Mouse (Mus musculus) layer of hippocampus, postnatal 25 days (tissue): ENCODE results near the gene Pitpnm3. TPM values are rescaled to one million over a fixed set of nuclear protein-coding genes. Genes with fewer than 3 reads are reported as not detected.

Experiments used
- DNase-seq, 2 experiments: peaks; one replicate each; pipeline ENCODE4 v3.0.0; 2022; ENCODE audit warnings: mixed read lengths in 2 of 2, low spot score in 1 of 2; ENCODE audit errors: extremely low spot score in 1 of 2
- total RNA-seq, 2 experiments: library from RNA; stranded (reverse); gene quantifications; 2 replicates each; pipeline ENCODE4 v1.2.3; 2021

The Pitpnm3 gene
- total RNA-seq, 2 experiments from 2014 or later: 25.0 to 27.9 TPM

GRCm38 (mm10) chr11:72136231-72136982, 829 bp upstream of the Pitpnm3 start:
- no peak for DNase-seq

- no peak for DNase-seq
These were observed 819 bp downstream of the Pitpnm3 start for GRCm38 (mm10) chr11:72134536-72135382.

DNA sequence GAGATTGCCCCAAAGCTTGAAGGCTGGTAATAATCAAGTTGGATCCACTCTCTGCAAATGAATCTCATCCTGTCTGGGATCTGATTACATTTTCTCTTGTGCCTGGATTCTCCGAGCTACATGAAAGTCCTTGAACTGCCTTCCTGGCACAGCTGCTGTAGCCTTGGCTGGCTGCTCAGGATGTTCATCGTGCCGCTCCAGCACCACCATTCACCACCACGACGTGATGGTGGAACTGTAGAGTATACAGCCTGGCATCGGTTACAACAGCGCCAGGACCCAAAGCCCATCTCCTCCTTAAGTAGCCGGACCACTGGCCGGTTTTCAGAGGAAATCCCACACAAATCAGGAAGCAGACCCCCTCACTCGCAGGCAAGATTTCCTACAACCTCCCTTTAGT, 2.5 kb downstream of the Pitpnm3 start:
- no peak for DNase-seq

- peak in 1 of 2 experiments; percentile 39 for DNase-seq
These were observed 3.3 kb downstream of the Pitpnm3 start for GRCm38 (mm10) chr11:72132266-72132665.

- no peak for DNase-seq
These were observed 3.9 kb downstream of the Pitpnm3 start for GRCm38 (mm10) chr11:72131697-72132096.

- no peak for DNase-seq
These were observed 4.7 kb downstream of the Pitpnm3 start for GRCm38 (mm10) chr11:72130905-72131304.

DNA sequence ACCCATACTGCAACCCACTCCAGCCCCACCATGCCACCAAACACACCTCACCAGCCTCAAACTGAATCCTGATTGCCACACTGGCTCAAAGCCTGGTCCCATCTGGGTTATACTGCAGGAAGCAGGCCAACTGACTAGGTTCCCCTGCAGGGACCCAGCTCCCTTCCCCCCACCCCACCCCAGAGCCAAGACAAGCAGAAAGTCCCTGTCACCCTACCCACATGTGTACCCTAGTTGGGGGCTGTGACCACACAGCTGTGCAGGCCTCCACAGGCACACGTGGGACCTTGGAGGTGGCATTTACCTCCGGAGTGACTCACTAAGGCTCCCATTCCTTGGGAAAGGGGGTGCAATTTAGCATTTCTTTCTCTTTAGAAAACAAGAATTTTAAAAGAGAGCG, 5.1 kb downstream of the Pitpnm3 start:
- DNase-seq: no peak

- no peak for DNase-seq
These were observed 5.6 kb downstream of the Pitpnm3 start for GRCm38 (mm10) chr11:72130021-72130420.

- no peak for DNase-seq
These were observed 6.3 kb downstream of the Pitpnm3 start for GRCm38 (mm10) chr11:72129032-72129894.

- DNase-seq: no peak
These were observed 8.0 kb downstream of the Pitpnm3 start for GRCm38 (mm10) chr11:72127450-72128189.

GRCm38 (mm10) chr11:72125781-72126180, 9.8 kb downstream of the Pitpnm3 start:
- DNase-seq: no peak

GRCm38 (mm10) chr11:72123531-72123930, 12.0 kb downstream of the Pitpnm3 start:
- no peak for DNase-seq

DNA sequence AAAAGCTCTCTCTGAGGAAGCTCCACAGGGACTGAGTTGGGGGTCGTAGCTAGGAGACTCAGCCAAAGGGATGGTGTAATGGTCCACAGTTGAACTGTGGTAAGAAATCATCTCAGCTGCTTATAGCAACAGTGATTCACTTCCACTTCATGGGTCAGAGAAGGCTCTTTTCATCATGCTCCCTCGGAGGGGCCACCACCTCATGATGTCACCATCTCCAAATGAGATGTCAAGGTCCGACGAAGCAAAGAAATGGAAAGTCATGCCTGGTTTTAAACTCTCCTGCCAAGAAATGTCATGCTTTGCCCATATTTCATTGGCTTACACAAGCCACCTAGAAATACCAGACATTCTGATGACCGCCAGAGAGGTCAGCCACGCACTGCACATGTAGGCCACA, 15.2 kb downstream of the Pitpnm3 start:
- no peak for DNase-seq

DNA sequence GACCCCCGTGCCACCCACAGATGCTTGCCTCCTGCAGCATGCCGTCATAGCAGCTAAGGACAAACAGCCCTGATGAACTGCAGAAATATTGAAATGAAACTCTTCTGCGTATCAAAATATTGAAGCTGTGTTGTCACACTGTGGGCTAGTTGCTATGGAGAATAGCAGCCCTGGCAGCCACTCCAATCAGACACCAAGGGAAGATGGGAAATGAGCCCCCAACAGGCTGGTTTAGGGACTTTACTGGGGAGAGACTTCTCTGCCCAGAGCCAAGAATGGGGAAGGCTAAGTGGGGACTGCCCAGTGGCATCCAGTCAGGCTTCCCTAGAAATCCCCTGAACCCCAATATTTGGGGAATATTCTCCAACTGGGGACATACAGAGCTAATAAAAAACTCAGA, 16.9 kb downstream of the Pitpnm3 start:
- DNase-seq: no peak

DNA sequence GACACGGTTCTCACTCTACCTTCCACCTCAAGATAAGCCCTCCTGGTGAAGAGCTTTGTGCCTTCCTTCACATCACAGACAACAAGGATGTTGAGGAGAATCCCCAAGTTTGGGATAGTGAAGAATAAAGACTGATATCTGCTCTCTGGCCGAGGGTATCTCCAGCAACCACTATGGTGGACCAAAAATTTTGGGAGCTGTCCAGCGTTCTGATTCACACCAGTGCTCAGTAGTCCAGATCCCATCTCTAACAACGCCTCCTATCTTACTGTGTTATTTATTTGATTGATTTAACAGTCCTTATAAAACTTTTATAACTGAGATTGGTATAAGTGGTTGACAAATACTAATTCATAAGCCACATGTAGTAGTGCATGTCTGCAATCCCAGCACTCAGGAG, 22.3 kb downstream of the Pitpnm3 start:
- DNase-seq: no peak

DNA sequence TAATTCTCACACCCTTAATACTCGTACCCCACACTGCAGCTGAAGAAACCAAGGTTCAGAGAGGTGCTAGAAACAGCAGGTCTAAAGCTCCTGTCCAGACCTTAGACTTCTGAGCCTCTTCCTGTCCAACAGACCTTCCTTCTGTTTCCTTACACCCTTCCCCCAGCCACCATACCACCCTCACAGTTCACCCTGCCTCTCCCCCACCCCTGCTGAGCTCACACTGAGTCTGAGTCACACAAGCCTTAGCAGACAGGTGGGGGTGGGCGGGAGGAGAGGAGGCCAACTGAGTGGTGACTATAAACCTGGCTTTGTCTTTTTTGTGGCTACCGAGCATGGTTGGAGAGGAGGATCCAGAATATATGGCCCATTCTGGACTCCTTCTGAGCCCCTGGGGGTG, 24.9 kb downstream of the Pitpnm3 start:
- DNase-seq: no peak

DNA sequence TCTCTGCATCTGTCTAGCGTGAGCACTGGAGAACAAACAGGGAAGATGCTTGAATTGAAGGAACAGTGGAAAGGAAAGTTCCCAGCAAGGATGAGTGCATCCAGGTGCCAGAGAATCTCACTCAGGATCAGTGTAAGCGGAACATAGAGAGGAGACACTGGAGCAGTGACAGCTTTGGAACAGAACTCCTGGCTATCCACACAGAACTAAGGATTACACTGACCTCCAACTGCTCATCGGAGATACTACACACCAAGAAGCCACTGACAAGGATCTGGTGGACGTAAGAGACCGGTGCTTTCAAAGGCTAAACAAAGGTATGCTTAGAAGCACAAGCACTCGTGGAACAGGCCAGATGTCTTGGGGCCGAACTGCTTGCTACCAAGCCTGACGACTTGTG, 31.4 kb downstream of the Pitpnm3 start:
- no peak for DNase-seq

DNA sequence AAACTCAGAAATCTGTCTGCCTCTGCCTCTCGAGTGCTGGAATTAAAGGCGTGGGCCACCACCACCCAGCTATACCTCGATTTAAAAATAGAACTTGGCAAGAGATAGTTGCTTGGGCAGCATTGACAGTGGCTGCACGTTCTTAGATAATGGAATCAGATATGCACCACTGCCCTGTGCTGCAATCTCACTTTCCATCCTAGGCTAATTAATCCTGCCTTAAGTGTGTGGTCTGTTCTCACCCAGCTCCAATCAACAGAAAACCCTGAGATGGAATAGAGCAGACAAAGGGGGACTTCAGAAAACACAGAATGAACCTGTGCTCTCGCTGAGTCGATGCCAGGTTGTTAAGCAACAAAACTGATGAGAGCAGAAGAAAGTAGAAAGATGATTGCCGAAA, 32.0 kb downstream of the Pitpnm3 start:
- no peak for DNase-seq

- DNase-seq: no peak
These were observed 34.6 kb downstream of the Pitpnm3 start for GRCm38 (mm10) chr11:72100996-72101395.

DNA sequence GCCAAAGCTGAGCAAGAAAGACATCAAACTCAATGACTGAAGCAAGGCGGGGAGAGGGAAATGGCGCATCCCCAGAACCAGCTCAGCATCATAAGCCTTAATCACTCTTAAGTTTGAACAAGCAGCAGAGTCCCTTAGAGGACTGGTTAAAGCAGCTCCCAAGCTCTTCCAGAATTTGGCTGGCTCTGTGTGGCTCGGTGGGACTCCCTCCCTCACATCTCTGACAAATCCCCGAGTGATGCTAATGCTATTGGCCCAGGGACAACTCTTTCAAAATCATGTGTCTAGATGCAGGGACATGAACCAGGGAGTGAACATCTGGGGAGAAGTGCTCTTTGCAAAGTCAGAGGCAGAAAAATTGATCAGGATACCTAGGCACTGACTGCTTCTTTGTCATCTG, 36.4 kb downstream of the Pitpnm3 start:
- no peak for DNase-seq
